Mouse (Mus musculus) kidney, postnatal 0 days (tissue): ENCODE measurements around the gene Rfxank. TPM values are rescaled to one million over a fixed set of nuclear protein-coding genes. Genes with fewer than 3 reads are reported as not detected.

Experiments used
- ATAC-seq: fragments of 200-750 bp; cut with Nextera tagmentation; replicated peaks from 2 replicates; pipeline ENCODE4 v1.8.0; 2017; ENCODE audit warnings: low read depth, moderate number of reproducible peaks, moderate TSS enrichment, moderate library complexity; ENCODE audit not compliant: low FRiP score
- DNase-seq: peaks from one replicate; pipeline ENCODE4 v3.0.0-alpha.2; 2016; ENCODE audit warnings: low spot score
- H3K27ac ChIP-seq: fragments of 300-500 bp; sonication (generic); 2 replicates; pipeline ENCODE4 v1.5.1; 2014; ENCODE audit warnings: mild to moderate bottlenecking
- H3K27me3 ChIP-seq: fragments of 300-500 bp; sonication (generic); 2 replicates; pipeline ENCODE4 v1.6.1; 2014; ENCODE audit warnings: low read length, mixed read lengths; ENCODE audit not compliant: insufficient read depth
- H3K36me3 ChIP-seq: fragments of 300-500 bp; sonication (generic); 2 replicates; pipeline ENCODE4 v1.6.1; 2014; ENCODE audit warnings: low read length, mixed read lengths; ENCODE audit not compliant: insufficient read depth
- H3K4me1 ChIP-seq: fragments of 300-500 bp; sonication (generic); replicated peaks from 2 replicates; pipeline ENCODE4 v1.6.1; 2014; ENCODE audit warnings: antibody characterized with exemption, low read length, mixed read lengths; ENCODE audit not compliant: insufficient read depth
- H3K4me2 ChIP-seq: fragments of 300-500 bp; sonication (generic); 2 replicates; pipeline ENCODE4 v1.6.1; 2014; ENCODE audit warnings: mild to moderate bottlenecking, low read length, moderate library complexity, mixed read lengths
- H3K4me3 ChIP-seq: fragments of 300-500 bp; sonication (generic); replicated peaks from 2 replicates; pipeline ENCODE4 v1.5.1; 2014; ENCODE audit warnings: low read depth, low read length
- H3K9ac ChIP-seq: fragments of 300-500 bp; sonication (generic); 2 replicates; pipeline ENCODE4 v1.6.1; 2014; ENCODE audit warnings: low read depth, low read length
- H3K9me3 ChIP-seq: fragments of 300-500 bp; sonication (generic); replicated peaks from 2 replicates; pipeline ENCODE4 v1.6.1; 2016; ENCODE audit warnings: low read length, inconsistent platforms, mixed read lengths
- CTCF ChIP-seq: IDR thresholded peaks from 2 replicates; pipeline ENCODE4 v1.5.1; 2016; ENCODE audit warnings: antibody characterized with exemption, low read depth, mild to moderate bottlenecking, moderate library complexity
- WGBS: fragments of 180-500 bp; shearing (Covaris S2); extraction: QIAGEN DNeasy Blood & Tissue Kit; methylation state at CpG from one replicate; pipeline ENCODE4 v1.1.7; 2014; 5-methylcytosine and 5-hydroxymethylcytosine counted together
- polyA plus RNA-seq: library from polyadenylated mRNA; unstranded; fragments of >200 nt; fragmentation: Nextera tagmentation; extraction: Ambion mirVana; gene quantifications from 2 replicates; pipeline ENCODE4 v1.2.1, GENCODE M21; 2015

The Rfxank gene
- polyA plus RNA-seq, 1 experiment from 2014 or later = 13.7 TPM

GRCm38 (mm10) chr8:70157240-70157800 lies 18.4 kb upstream of the Rfxank start:
- ATAC-seq = no peak
- Histone ChIP-seq H3K4me3 (no peak overlapping the region), H3K4me2 (no peak overlapping the region), H3K9me3 (no peaks in the 10 kb centered on the region), H3K27me3 (no peaks in the 10 kb centered on the region), H3K4me1 (no peaks in the 10 kb centered on the region), H3K36me3 (no peaks in the 10 kb centered on the region), H3K27ac (no peak overlapping the region), H3K9ac (no peak overlapping the region)
- no peak for TF ChIP-seq CTCF
- DNase-seq = no peak
- 94% methylated on average over 1 of the region's 1 CpGs for WGBS

- Histone ChIP-seq H3K27me3 (no peaks in the 10 kb centered on the region), H3K36me3 (no peaks in the 10 kb centered on the region), H3K9me3 (no peaks in the 10 kb centered on the region), H3K4me3 (no peak overlapping the region), H3K9ac (no peak overlapping the region), H3K27ac (no peak overlapping the region), H3K4me1 (no peaks in the 10 kb centered on the region), H3K4me2 (peak overlapping the region; percentile 27; the same call in 1 of the 2 replicates)
- DNase-seq = peak; percentile 94
- WGBS = 13% methylated on average over 20 of the region's 22 CpGs
- ATAC-seq = peak; percentile 88
- no peak for TF ChIP-seq CTCF
Observed at GRCm38 (mm10) chr8:70152537-70153257, 13.7 kb upstream of the Rfxank start.

- WGBS = 15% methylated on average over 13 of the region's 13 CpGs
- no peaks in the 10 kb centered on the region for H3K9me3 ChIP-seq
- DNase-seq = no peak
- H3K4me3 ChIP-seq = no peak overlapping the region
- H3K4me2 ChIP-seq = no peak overlapping the region
- no peaks in the 10 kb centered on the region for H3K27me3 ChIP-seq
- no peak for TF ChIP-seq CTCF
- no peak overlapping the region for H3K27ac ChIP-seq
- H3K9ac ChIP-seq = no peak overlapping the region
- ATAC-seq = no peak
- peaks cover 17% of the 10 kb centered on the region; the same call in 1 of the 2 replicates for H3K36me3 ChIP-seq
- no peaks in the 10 kb centered on the region for H3K4me1 ChIP-seq
Observed at GRCm38 (mm10) chr8:70150158-70150557, 11.2 kb upstream of the Rfxank start.

- 79% methylated on average over 7 of the region's 7 CpGs for WGBS
- no peak overlapping the region for H3K9ac ChIP-seq
- no peak overlapping the region for H3K4me3 ChIP-seq
- H3K9me3 ChIP-seq = no peaks in the 10 kb centered on the region
- no peak for TF ChIP-seq CTCF
- no peak overlapping the region for H3K4me2 ChIP-seq
- no peak overlapping the region for H3K27ac ChIP-seq
- H3K4me1 ChIP-seq = no peaks in the 10 kb centered on the region
- DNase-seq = no peak
- no peak for ATAC-seq
- H3K27me3 ChIP-seq = no peaks in the 10 kb centered on the region
- H3K36me3 ChIP-seq = peaks cover 20% of the 10 kb centered on the region; the same call in 1 of the 2 replicates
Observed at GRCm38 (mm10) chr8:70147678-70148607, 9.0 kb upstream of the Rfxank start.

- H3K4me3 ChIP-seq = peak overlapping the region; percentile 88
- H3K4me1 ChIP-seq = peaks cover 3% of the 10 kb centered on the region
- H3K9ac ChIP-seq = peak overlapping the region; percentile 78
- DNase-seq (no peak), ATAC-seq (no peak)
- H3K4me2 ChIP-seq = peak overlapping the region; percentile 79
- no peaks in the 10 kb centered on the region for H3K27me3 ChIP-seq
- peak overlapping the region; percentile 85 for H3K27ac ChIP-seq
- TF ChIP-seq CTCF = no peak
- H3K36me3 ChIP-seq = peaks cover 17% of the 10 kb centered on the region; the same call in 1 of the 2 replicates
- WGBS = 7% methylated on average over 9 of the region's 9 CpGs
- no peaks in the 10 kb centered on the region for H3K9me3 ChIP-seq
Observed at GRCm38 (mm10) chr8:70139981-70140380, 1.0 kb upstream of the Rfxank start.

GRCm38 (mm10) chr8:70137890-70138289 lies 1.1 kb downstream of the Rfxank start:
- no peak overlapping the region for H3K27ac ChIP-seq
- ATAC-seq = no peak

More at GRCm38 (mm10) chr8:70137890-70138289, 1.1 kb downstream of the Rfxank start:
- Histone ChIP-seq H3K4me3 (no peak overlapping the region), H3K9ac (0 out of 2 replicates have a peak overlapping the region, but pooled peaks have one; percentile 46), H3K27me3 (no peaks in the 10 kb centered on the region), H3K4me1 (peaks cover 3% of the 10 kb centered on the region), H3K4me2 (peak overlapping the region; percentile 62), H3K36me3 (peaks cover 28% of the 10 kb centered on the region), H3K9me3 (no peaks in the 10 kb centered on the region)
- DNase-seq = no peak
- TF ChIP-seq CTCF = no peak
- WGBS = 78% methylated on average over 4 of the region's 4 CpGs
